Mouse (Mus musculus) ES-Bruce4 (cell line): ENCODE results near the gene Galns.

ENCODE experiments used
- CTCF ChIP-seq: IDR thresholded peaks from one replicate; pipeline ENCODE4 v1.8.1; 2011; ENCODE audit warnings: low read depth, low read length
- POLR2A ChIP-seq: IDR thresholded peaks from one replicate; pipeline ENCODE4 v1.8.1; 2011; ENCODE audit warnings: low read length; ENCODE audit not compliant: insufficient read depth

- TF ChIP-seq POLR2A (no peak), CTCF (no peak)
These were observed 19.4 kb upstream of the Galns start for GRCm38 (mm10) chr8:122630696-122631095.
